Mouse (Mus musculus) mouse trophoblast stem cell (cell line): ENCODE measurements around the gene Ulk4.
"Not testable (repeated sequence)": the region's sequence is repeated elsewhere in the genome, so short reads cannot be mapped to it uniquely, and the experiment has no call there.

Experiments
- in situ Hi-C, 2 experiments: fragments of 300-500 bp; cut with MseI, MboI; formaldehyde crosslinking; loops; 2 replicates in 1 of 2; 3 replicates in 1 of 2; pipeline ENCODE4 v1.15.1; 2025

Ulk4 gene

DNA sequence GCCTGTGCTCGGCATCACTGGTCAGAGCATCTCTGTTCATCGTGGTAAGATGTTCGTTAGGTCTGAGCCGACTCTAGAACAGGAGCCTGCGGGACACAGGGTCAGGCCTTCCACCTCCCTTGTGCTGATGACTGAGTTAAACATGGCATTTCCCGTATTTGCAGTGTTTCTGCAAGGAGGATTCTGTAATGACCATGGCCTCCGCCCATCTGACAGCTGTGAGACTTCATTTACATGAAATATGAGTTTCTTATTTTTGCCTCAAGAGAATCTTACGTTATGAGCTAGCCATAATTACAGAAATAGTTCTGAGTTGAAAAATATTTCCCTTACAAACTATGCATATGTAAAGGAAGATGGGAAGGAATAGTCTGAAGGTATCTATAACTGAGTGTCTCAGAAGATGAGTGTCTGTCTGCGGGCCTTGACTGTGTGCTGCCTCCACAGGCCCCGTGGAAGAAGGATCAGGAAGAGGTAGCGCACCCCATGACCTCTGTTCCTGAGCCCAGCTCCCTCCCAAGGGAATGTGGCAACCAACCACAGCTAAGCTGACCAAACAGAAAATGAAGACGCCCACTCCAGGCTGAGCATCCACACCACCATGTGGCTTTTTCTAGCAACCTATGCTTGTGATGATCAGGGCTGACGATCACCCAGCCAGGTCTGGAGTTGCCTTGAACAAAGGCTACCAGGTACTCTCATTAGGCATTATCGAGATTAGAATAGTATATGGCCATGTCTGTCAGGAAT is 212.2 kb downstream of the Ulk4 start:
- in situ Hi-C loops, result no loop called here

DNA sequence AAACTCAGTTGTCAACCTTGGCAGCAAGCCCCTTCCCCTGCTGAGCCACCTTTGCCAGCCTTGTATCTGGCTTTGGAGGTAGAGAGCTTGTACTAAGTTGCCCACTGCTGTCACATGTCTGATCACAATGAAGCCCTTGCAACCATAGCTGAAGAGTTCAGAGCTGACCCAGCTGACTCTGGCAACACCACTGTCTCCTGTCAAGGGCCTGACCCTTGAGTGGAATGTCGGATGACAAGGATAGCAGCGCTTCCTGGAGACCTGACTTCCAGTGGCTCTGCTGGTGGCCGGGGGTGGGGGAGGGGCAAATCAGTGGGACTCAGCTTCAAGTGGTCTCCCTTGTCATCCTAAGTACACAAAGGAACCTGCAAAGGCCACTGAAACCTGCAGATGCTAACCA is 214.3 kb downstream of the Ulk4 start:
- in situ Hi-C loops, result no loop called here

DNA sequence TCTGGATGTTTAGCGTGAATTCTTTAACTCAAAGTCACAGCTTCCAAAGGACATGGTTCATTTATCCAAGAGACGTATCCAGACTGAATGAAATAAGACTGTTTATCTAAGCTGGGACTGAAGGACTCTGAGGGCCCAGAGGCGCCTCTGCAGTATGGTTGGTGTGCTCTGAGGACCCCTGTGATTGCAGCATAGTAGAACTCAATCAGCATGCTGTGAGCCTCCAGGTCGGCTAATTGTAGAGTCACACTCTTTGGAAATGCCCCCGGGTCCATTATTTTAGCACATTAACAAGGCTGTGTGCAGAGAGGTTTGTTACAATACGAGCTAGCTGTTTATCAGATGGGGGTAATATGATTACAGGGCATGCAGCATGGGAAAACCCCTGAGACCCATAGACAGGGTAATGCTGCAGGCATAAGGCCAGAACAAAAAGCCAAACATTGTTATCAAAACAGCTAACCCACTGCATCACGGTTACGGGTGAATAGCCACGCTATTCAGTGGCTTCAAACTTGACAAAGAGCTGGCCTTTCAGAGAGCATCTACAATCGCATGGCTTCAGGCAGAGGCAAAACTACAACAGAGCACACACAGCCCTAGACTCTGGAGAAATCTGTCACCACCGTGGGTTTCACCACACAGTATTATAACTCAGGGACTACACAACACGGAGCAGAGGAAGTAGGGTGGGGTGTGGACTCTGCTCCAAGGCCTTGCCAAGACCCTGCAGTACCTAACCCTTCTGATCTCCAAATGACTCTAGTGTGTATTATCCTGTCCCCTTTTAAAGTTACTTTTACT is 215.0 kb downstream of the Ulk4 start:
- in situ Hi-C loops, result no loop called here

DNA sequence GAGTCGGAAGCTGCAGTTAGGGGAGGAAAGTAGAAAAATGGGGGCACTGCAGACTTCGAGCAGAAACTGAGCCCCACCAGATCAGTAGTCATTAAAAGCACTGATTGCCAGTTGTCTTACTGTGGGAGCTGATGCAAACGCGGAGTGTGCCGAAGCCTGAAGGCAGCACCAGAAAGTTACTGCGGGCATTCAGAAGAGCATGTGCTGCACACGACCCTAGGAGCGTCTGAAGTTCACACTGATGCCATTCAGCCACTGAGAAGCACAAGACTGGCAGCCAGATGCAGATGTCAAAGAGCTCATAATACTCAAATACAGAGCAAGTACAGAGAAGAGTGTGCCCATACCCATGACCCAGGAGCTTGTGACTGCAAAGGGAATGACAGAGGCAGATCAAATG is 216.7 kb downstream of the Ulk4 start:
- in situ Hi-C loops, result no loop called here

DNA sequence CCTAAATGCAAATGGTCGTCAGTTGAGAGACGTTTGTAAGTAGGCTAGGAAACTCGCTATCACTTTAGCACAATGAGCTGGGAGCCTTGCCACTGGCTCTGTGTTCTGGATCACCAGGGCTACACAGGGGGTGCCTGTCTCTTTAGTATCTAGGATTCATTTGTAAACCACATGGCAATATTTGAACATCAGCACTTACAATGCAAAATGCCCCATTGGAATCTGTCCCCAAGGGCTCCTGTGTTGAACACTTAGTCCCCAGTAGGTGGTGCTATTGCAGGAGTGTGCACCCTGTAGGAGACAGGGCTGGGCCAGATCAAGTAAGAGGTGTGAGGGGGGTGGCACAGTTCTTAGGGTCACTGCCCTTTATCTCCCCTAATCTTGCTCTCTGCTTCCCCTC is 217.7 kb downstream of the Ulk4 start:
- in situ Hi-C loops, result no loop called here

DNA sequence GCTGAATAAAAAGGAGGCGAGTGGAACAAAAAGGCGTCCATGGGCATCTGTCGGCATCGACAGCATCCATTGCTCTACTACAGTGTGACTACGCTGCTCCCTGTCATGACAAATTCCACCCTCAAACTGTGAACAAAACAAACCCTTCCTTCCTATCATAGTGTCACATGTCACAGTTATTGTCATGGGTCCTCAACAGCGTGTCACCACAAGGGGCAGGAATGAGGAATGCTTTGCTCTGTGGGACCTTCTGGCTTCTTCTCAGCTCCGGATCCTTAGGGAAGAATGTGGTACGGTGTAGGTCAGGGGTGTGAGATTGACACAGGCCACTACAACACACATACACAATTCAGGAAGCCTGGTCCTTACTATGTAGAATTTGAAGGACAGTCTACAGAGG is 218.5 kb downstream of the Ulk4 start:
- in situ Hi-C loops, result no loop called here

DNA sequence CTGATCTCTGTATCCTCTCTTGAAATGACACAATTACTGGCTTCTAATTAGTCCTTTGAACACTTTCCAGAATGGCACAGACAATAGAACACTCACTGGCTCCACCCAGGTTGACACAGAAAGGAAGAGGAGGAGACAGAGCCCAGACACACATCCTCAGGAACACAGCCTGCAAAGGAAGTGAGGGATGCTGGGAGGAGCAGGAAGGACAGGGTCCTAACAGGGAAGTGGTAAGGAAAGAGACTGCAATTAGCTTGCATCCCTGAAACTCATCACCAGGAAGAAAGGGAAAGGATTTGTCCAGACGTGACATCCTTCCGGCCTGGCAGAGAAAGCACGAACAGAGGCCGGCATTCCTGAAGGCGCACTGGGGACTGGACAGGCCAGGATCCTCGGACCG is 218.9 kb downstream of the Ulk4 start:
- in situ Hi-C loops, result no loop called here

DNA sequence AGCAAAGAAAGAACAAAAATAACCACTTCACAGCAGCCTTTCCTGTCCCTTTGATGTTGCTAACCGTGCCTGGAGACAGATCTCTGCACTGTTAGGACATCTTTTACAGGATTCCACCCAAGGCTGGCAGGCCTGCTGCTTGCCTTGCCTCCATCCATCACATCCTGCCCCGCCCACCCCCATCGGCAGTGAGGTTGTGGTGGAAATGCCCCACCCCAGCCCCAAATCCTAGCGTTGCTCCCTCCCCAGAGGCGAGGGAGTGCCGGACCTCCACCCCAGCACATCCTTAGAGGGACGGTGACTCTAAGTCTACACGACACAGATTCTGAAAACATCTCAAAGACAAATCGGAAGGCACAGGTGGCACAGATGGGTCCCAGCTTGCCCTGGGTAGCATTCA is 219.6 kb downstream of the Ulk4 start:
- in situ Hi-C loops, result no loop called here

DNA sequence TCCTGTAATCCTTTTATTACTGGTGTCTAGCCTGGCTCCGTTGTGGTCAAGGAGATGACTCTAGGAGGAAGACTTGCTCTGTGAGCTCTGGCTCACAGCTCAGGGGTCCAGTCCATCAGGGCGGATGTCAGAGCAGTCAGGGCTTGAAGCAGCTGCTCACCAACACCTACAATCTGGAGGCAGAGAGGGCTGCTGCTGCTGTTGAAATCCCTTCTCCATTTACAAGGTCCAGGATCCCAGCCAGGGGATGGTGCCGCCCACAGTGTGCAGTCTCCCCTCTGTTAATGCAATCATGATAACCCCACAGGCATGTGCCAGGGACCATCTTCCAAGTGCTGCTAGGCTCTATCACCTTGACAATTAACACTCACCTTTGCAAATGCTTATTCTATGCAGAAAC is 220.5 kb downstream of the Ulk4 start:
- in situ Hi-C loops, result no loop called here

DNA sequence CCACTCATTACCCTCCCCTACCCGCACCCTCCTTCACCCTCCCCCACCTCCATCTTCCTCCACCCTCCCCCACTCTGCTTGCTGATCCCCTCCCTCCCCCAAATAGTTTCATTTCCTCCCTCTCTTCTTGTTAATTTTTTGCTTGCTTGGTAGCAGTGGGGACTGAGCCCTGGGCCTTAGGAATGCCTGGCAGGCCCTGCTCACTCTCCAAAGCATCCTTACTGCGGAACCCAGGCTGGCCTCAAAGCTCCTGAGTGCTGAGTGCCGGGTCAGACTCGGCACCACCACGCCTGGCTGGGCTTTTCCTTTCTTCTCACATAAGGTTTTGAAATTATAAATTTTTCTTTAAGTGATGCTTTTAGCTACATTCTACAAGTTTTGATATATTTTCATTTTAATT is 221.0 kb downstream of the Ulk4 start:
- in situ Hi-C loops, result no loop called here

DNA sequence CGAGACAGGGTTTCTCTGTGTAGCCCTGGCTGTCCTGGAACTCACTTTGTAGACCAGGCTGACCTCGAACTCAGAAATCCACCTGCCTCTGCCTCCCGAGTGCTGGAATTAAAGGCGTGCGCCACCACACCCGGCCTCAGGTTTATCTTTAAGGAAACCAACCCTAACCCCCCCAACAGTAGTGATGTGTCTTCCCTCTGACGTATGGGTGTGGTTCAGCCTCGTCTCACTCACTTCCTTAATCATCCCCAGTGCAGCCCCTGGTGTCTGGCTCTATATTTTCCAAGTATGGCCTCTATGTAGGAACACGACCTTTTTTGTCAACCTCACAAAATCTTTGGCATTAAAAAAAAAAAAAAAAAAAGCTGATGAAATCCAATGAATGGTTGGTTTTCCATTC is 231.3 kb downstream of the Ulk4 start:
- in situ Hi-C loops, result not testable (repeated sequence)

DNA sequence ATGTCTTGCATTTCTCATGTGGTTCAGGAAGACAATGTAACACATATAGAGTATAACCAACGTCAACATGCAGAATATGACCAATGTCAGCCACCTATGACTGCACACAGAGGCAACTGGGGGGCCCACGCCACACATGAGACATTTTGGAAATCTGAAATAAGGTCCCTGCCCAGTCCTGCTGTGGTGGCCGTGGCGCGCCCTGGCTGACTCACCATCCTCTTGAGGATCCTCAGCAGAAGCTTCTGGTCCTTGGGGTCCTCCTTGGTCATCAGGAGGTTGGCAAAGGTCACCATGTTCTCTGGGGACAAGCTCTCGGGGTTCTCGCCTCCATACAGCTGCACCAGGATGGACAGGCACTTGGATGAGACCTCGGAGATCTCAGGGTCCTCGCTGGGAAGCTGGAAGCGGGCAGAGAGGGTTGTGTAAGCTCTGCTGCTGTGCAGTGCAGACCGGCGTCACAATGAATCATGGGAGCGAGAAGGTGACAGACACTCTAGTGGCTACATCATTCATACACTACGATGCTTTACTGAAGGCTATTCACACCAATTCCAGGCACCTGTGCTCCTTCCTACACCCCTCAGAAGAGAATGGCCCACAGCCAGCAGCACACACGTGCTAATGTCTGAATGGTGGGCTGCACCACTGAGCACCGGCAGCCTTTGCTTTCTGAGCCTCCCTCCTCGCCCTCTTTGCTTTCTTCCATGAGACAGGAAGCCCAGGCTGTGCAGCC is 232.4 kb downstream of the Ulk4 start:
- in situ Hi-C loops, result no loop called here

DNA sequence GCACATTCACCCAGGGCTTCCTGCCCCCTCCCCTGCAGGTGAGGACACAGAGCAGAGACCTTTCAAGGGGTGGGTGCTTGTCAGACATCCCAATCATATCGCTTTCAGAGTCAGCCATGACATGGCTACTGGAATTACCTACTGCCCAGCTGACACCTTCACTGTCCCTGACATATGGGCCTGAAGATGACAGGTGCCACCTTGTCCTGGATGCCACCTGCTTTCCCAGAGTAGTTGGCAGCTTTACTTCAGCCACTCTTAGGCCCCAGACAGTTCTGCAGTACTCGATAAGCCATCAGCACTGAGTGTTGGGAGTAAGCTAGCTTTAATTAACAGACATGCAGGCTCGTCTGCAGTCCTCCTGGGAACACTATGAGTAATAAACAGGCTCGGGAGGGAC is 234.0 kb downstream of the Ulk4 start:
- in situ Hi-C loops, result no loop called here

DNA sequence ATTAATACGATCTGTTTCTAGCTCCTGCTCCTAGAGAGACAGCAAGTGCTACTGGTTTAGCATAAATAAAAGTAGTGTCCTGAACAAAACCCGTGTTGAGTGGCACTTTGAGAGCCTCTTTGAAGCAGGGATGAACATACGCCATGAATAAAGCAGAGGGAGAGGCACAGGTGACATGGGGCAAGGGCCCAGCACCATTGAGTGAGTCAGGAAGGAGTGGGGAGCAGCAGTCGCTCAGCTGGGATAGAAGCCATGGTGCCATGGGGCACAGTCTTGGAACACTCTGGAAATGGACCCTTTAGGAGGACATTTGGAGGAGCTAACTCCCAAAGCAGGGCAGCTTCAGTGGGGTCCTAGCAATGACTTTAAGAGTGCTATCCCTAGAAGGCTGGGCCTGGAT is 238.6 kb downstream of the Ulk4 start:
- in situ Hi-C loops, result no loop called here

DNA sequence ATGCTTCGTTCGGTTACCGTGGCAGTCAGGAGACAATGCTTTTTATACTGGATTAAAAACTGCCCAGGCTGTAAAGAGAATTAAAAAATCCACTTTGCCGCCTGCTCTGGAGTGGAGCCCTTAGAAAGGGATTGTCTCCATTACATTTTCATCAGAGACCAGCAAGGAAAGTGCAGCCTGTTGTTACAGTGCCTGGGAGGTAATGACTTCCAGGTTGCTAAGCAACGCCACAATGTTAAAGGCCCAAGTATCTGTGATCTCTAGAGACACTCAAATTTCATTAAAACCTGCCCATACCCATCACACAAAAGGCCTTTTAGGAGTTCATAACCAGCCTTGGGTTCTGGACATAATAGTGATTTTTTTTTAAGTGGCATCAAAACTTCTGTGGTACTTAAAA is 239.0 kb downstream of the Ulk4 start:
- in situ Hi-C loops, result no loop called here

DNA sequence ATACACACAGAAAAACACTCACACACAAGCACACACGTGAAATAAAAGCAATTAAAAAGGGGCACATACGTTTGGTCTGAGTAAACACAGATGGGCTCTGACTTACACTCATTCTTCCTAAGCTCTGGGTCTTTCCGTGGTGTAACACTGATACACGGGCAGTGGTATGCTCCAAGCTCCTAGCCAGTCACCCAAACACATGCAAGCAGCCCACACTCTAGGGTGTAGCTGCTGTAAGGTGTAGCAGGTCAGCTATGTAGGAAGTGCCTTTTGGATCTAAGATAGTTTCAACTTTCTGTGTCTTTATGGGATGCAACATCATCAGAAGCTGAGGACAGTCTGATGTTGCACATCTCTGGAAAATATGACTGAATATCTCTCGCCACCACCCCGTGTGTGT is 241.7 kb downstream of the Ulk4 start:
- in situ Hi-C loops, result no loop called here

DNA sequence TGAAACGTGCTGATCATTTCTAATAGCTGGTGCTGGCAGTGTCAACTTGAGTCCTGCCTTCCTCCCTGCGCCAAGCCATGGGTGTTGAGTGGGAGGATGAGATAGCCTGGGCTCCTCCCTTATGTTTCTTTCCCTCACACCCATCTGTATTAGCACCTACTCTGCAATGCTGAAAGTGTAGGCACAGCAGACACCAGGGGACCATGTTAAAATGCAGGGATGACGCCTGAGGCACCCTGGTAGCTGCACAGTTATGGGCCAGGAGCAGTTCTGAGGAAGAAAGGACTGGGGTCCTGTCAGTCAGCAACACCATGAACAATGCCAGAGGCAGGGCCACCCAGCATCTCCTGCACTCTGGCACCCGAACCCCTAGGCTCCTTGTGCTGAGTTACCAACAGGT is 243.4 kb downstream of the Ulk4 start:
- in situ Hi-C loops, result no loop called here

DNA sequence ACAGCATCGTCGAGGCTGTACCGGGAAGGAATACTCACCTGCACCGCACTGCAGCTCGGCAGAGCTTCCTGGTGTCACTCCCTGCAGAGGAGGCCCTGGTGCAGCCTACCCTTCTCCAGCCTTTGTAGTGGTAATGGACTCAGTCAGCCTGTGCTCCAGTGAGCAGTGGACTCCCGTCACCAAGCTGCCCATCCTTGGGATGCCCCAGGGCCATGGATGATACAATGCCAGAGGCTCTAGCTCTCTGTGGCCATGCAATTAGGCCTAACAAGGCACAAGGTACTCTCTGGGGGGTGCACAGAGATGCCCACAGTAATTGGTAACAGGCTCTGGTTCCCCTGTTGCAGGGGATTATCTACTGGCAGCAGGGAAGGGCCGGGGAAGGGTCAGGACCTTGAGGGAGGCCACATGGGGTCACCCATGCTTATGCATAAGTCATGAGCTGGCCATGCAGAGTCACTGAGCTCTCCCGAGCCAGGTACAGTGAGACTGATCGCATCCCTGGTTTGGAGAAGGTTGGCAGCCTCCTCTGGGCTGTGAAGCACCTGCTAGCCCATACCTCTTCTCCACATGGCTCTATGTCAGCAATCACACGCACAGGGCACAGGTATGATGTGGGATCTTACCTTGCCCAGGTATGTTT is 244.6 kb downstream of the Ulk4 start:
- in situ Hi-C loops, result no loop called here

DNA sequence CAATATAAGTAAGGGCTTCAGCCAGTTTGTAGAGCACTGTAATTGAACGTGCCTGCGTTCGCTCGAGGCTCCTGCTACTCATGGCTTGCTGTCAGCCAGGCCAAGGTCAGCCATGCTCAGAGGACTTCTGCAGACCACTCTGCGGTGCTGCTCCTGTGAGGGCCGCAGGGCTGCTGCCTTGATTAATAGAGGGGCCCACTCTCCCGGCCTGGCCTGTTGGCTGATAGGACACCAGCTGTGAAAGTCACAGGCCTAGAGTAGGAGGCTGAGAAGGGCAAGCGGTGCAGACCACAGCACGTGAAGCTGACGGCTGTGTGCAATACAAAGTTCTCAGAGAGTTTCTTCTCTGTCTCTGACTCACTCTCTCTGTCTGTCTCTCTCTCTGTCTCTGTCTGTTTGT is 246.0 kb downstream of the Ulk4 start:
- in situ Hi-C loops, result no loop called here

DNA sequence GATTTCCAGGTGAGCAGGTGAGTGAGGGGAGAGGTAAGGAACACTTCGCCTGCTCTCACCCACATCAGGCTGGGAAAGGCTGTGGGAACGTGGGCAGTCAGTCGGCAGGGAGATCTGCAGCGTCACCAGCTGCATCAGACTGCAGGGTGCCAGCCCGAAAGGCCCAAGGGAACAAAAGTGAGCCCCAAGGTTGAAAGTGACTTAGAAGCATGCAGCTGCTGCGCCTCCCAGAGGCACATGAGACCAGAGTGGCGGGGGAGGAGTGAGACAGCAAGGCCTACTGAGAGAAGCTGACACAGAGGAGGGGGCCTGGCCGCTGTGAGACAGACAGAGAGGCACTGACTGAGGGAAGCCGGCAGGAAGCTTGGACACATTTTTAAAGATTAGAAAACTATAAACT is 247.2 kb downstream of the Ulk4 start:
- in situ Hi-C loops, result no loop called here

DNA sequence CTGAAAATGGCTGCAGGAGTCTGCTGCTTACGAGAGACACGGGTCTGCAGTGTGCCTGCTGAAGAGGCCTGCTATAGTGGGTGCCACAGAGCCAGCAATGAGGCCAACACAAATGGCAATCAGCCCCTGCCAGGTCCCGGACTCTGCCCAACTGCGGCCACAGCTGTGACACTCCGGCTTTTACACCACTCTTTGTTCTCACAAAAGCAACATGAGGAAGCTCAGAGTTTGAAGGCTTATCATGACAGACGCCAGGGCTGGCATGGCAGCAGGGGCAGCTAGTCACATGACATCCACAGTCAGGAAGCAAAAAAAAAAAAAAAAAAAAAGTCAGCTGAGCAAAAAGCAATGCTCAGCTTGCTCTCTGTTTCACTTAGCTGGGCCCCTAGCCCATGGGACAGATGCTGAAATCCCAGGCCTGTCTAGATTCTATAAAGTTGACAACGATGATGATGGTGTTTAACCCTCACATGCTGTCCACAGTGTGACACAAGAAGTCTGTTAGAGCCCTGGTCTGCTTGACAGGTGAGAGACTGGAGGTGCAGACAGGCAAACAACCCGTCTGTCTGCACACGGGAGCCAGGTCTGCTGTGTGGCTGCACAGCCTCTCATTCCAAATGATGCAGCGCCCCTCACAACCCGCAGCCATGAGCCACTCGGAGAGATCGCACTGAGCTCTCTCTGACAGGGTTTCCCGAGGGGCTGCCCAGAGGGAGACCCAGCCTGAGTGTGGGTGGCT is 253.3 kb downstream of the Ulk4 start:
- in situ Hi-C loops, result no loop called here

DNA sequence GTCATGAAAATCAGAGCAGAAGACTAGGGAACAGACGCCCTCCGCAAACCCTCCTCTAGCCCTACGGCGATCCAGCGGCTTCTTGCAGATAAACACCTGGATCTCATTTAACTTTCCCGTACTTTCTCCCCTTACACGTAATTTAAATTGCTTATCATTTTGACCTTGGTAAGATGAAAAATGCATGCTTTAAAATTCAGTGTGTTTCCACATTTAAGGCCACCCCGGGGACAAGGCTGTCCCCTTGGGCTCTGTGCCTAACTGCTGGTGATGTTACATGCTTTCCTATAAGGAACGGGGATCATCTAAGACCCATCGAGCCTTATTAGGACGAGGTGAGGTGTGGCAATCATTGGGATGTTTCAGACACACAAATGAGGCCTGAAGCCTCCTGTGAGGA is 256.6 kb downstream of the Ulk4 start:
- in situ Hi-C loops, result no loop called here
